Mouse (Mus musculus) MEL (cell line): Measurements from ENCODE around the gene Ror2. TPM values are rescaled to one million over a fixed set of nuclear protein-coding genes. Genes with fewer than 3 reads are reported as not detected.

Experiments used
- DNase-seq: peaks from one replicate; pipeline ENCODE4 v3.0.0; 2011; ENCODE audit warnings: low read depth, low spot score
- H3K27ac ChIP-seq: 2 replicates; pipeline ENCODE4 v1.5.1; 2012; ENCODE audit warnings: low read depth, mild to moderate bottlenecking, control low read depth, low read length, moderate library complexity; ENCODE audit not compliant: control insufficient read depth
- H3K27me3 ChIP-seq, 2 experiments: fragments of 150-350 bp in 1 of 2; sonication (generic) in 1 of 2; 2 replicates each; pipeline ENCODE4 v1.6.1; 2012; ENCODE audit warnings: low read length in 2 of 2, mild to moderate bottlenecking in 2 of 2, improper control_type of control experiment in 1 of 2, moderate library complexity in 1 of 2; ENCODE audit not compliant: insufficient read depth in 2 of 2, control insufficient read depth in 1 of 2
- H3K36me3 ChIP-seq, 2 experiments: 2 replicates each; pipeline ENCODE4 v1.6.1; 2012 to 2014; ENCODE audit warnings: low read length in 2 of 2, improper control_type of control experiment in 1 of 2, inconsistent platforms in 1 of 2, mild to moderate bottlenecking in 1 of 2; ENCODE audit not compliant: insufficient read depth in 2 of 2, control insufficient read depth in 1 of 2
- H3K4me1 ChIP-seq, 2 experiments: fragments of 150-350 bp in 1 of 2; sonication (generic) in 1 of 2; 2 replicates each; pipeline ENCODE4 v1.6.1; 2012; ENCODE audit warnings: low read length in 2 of 2, improper control_type of control experiment in 1 of 2, mild to moderate bottlenecking in 1 of 2; ENCODE audit not compliant: insufficient read depth in 2 of 2, control insufficient read depth in 1 of 2
- H3K4me3 ChIP-seq, 2 experiments: fragments of 150-350 bp in 1 of 2; sonication (generic) in 1 of 2; 2 replicates each; pipeline ENCODE4 v1.5.1; 2012; ENCODE audit warnings: low read depth in 2 of 2, low read length in 2 of 2, mild to moderate bottlenecking in 2 of 2, moderate library complexity in 2 of 2, control low read depth in 1 of 2, improper control_type of control experiment in 1 of 2; ENCODE audit not compliant: control insufficient read depth in 1 of 2, insufficient read depth in 1 of 2
- H3K79me2 ChIP-seq: 2 replicates; pipeline ENCODE4 v1.6.1; 2012; ENCODE audit warnings: mild to moderate bottlenecking, low read length, moderate library complexity; ENCODE audit not compliant: control insufficient read depth, poor library complexity, insufficient read depth
- H3K9ac ChIP-seq: 2 replicates; pipeline ENCODE4 v1.6.1; 2012; ENCODE audit warnings: low read depth, mild to moderate bottlenecking, control low read depth, low read length, moderate library complexity; ENCODE audit not compliant: control insufficient read depth, poor library complexity, severe bottlenecking
- H3K9me3 ChIP-seq: fragments of 150-350 bp; sonication (generic); replicated peaks from 2 replicates; pipeline ENCODE4 v1.6.1; 2012; ENCODE audit warnings: mild to moderate bottlenecking, low read length, improper control_type of control experiment, moderate library complexity; ENCODE audit not compliant: insufficient read depth
- BHLHE40 ChIP-seq: IDR thresholded peaks from 2 replicates; pipeline ENCODE4 v1.6.1; 2012; ENCODE audit warnings: low read depth, mild to moderate bottlenecking, inconsistent platforms, low read length, improper control_type of control experiment, borderline replicate concordance
- ETS1 ChIP-seq: IDR thresholded peaks from 2 replicates; pipeline ENCODE4 v1.6.1; 2012; ENCODE audit warnings: low read depth, mild to moderate bottlenecking, inconsistent platforms, low read length, improper control_type of control experiment, moderate library complexity
- GABPA ChIP-seq: IDR thresholded peaks from 2 replicates; pipeline ENCODE4 v1.6.1; 2012; ENCODE audit warnings: low read depth, mild to moderate bottlenecking, inconsistent platforms, low read length, improper control_type of control experiment, moderate library complexity
- HCFC1 ChIP-seq: IDR thresholded peaks from 2 replicates; pipeline ENCODE4 v1.6.1; 2012; ENCODE audit warnings: low read depth, mild to moderate bottlenecking, inconsistent platforms, low read length, improper control_type of control experiment, moderate library complexity
- JUND ChIP-seq: IDR thresholded peaks from 2 replicates; pipeline ENCODE4 v1.6.1; 2011; ENCODE audit warnings: low read depth, mild to moderate bottlenecking, improper control_type of control experiment, low read length
- MEF2A ChIP-seq: IDR thresholded peaks from 2 replicates; pipeline ENCODE4 v1.6.1; 2014; ENCODE audit warnings: low read depth, mild to moderate bottlenecking, inconsistent platforms, low read length, improper control_type of control experiment; ENCODE audit not compliant: poor library complexity, insufficient replicate concordance, severe bottlenecking; ENCODE audit errors: extremely low read depth
- RCOR1 ChIP-seq: IDR thresholded peaks from 2 replicates; pipeline ENCODE4 v1.6.1; 2012; ENCODE audit warnings: low read depth, mild to moderate bottlenecking, inconsistent platforms, low read length, improper control_type of control experiment
- TAL1 ChIP-seq: IDR thresholded peaks from 2 replicates; pipeline ENCODE4 v1.6.1; 2012; ENCODE audit warnings: mild to moderate bottlenecking, inconsistent platforms, low read length, moderate library complexity, mixed read lengths
- TCF12 ChIP-seq: IDR thresholded peaks from 2 replicates; pipeline ENCODE4 v1.6.1; 2014; ENCODE audit warnings: low read depth, mild to moderate bottlenecking, inconsistent platforms, low read length, improper control_type of control experiment, moderate library complexity
- ZNF384 ChIP-seq: IDR thresholded peaks from 2 replicates; pipeline ENCODE4 v1.6.1; 2012; ENCODE audit warnings: low read depth, mild to moderate bottlenecking, inconsistent platforms, low read length, improper control_type of control experiment
- polyA plus RNA-seq, 2 experiments: library from polyadenylated mRNA; stranded (reverse) in 1 of 2; unstranded in 1 of 2; fragments of >175 nt in 1 of 2; fragments of >200 nt in 1 of 2; gene quantifications; 2 replicates each; pipeline versions ENCODE4 v1.2.1 to v1.2.4; 2012; ENCODE audit warnings: low replicate concordance in 2 of 2, low read depth in 1 of 2; ENCODE audit not compliant: insufficient read length in 2 of 2, insufficient read depth in 1 of 2, missing spikeins in 1 of 2
- total RNA-seq: library from RNA; depleted of rRNA; stranded (reverse); fragments of 300-350 nt; gene quantifications from 2 replicates; pipeline ENCODE4 v1.2.3, GENCODE M21; 2012

Gene Ror2
- total and polyA plus RNA-seq, 3 experiments: not detected

GRCm38 (mm10) chr13:53274771-53275170, 11.2 kb downstream of the Ror2 start:
- H3K4me3 ChIP-seq: no peak overlapping the region
- no peaks in the 10 kb centered on the region for H3K27me3 ChIP-seq
- no peak overlapping the region for H3K9ac ChIP-seq
- DNase-seq: no peak
- H3K79me2 ChIP-seq: no peaks in the 10 kb centered on the region
- TF ChIP-seq TAL1 (no peak), HCFC1 (no peak), ETS1 (no peak), JUND (no peak), BHLHE40 (no peak)
- H3K36me3 ChIP-seq: no peaks in the 10 kb centered on the region
- H3K9me3 ChIP-seq: no peaks in the 10 kb centered on the region
- no peak overlapping the region for H3K27ac ChIP-seq
- no peaks in the 10 kb centered on the region for H3K4me1 ChIP-seq

- no peak for DNase-seq
- TF ChIP-seq MEF2A (no peak), GABPA (no peak)
- H3K4me1 ChIP-seq: no peaks in the 10 kb centered on the region
Observed at GRCm38 (mm10) chr13:53271595-53271994, 14.3 kb downstream of the Ror2 start.

GRCm38 (mm10) chr13:53270549-53270948, 15.4 kb downstream of the Ror2 start:
- no peak for DNase-seq
- H3K27ac ChIP-seq: no peak overlapping the region
- no peaks in the 10 kb centered on the region for H3K9me3 ChIP-seq
- H3K9ac ChIP-seq: no peak overlapping the region
- no peaks in the 10 kb centered on the region for H3K36me3 ChIP-seq
- H3K4me3 ChIP-seq: no peak overlapping the region
- H3K79me2 ChIP-seq: no peaks in the 10 kb centered on the region
- H3K27me3 ChIP-seq: no peaks in the 10 kb centered on the region
- no peaks in the 10 kb centered on the region for H3K4me1 ChIP-seq
- no peak for TF ChIP-seq ZNF384
- no peak for TF ChIP-seq TCF12
- TF ChIP-seq RCOR1: no peak

More at GRCm38 (mm10) chr13:53271595-53271994, 14.3 kb downstream of the Ror2 start:
- Histone ChIP-seq H3K9me3 (no peaks in the 10 kb centered on the region), H3K4me3 (no peak overlapping the region), H3K79me2 (no peaks in the 10 kb centered on the region), H3K27me3 (no peaks in the 10 kb centered on the region), H3K9ac (no peak overlapping the region), H3K27ac (no peak overlapping the region), H3K36me3 (no peaks in the 10 kb centered on the region)
